Mouse (Mus musculus): ENCODE results near the gene Zfp941.
A peak's percentile ranks its signal among the peaks of the same experiment; 100 is the strongest.

Gene Zfp941

GRCm38 (mm10) chr7:140821653-140822329 lies at the start of gene Zfp941:
Zfp941 (minus strand) TSS chr7:140822178.
- peak; percentile 72 for DNase-seq

GRCm38 (mm10) chr7:140864761-140865160 lies 42.8 kb upstream of the Zfp941 start:
- DNase-seq = no peak

GRCm38 (mm10) chr7:140860728-140861127 lies 38.8 kb upstream of the Zfp941 start:
- no peak for DNase-seq

GRCm38 (mm10) chr7:140859997-140860396 lies 38.0 kb upstream of the Zfp941 start:
- DNase-seq = no peak

GRCm38 (mm10) chr7:140858746-140859145 lies 36.8 kb upstream of the Zfp941 start:
- DNase-seq = no peak

- DNase-seq = no peak
Measured at GRCm38 (mm10) chr7:140857550-140858505, 35.9 kb upstream of the Zfp941 start, which contains the start of gene Bet1l. Bet1l (minus strand) TSS chr7:140857577.

GRCm38 (mm10) chr7:140856785-140857549 lies 35.0 kb upstream of the Zfp941 start, which contains the start of gene Ric8a:
Ric8a (plus strand) TSS chr7:140856957.
- DNase-seq = peak; percentile 82

- DNase-seq = peak; percentile 76
Measured at GRCm38 (mm10) chr7:140855860-140856784, 34.1 kb upstream of the Zfp941 start, which contains the start of gene Gm45785. Gm45785 (minus strand) TSS chr7:140856331.

GRCm38 (mm10) chr7:140855181-140855580 lies 33.2 kb upstream of the Zfp941 start:
- DNase-seq = no peak

GRCm38 (mm10) chr7:140854483-140854882 lies 32.5 kb upstream of the Zfp941 start:
- DNase-seq = no peak

- DNase-seq = no peak
Measured at GRCm38 (mm10) chr7:140853386-140853785, 31.4 kb upstream of the Zfp941 start.

GRCm38 (mm10) chr7:140851916-140852315 lies 29.9 kb upstream of the Zfp941 start:
- DNase-seq = no peak

- no peak for DNase-seq
Measured at GRCm38 (mm10) chr7:140848591-140848990, 26.6 kb upstream of the Zfp941 start.

GRCm38 (mm10) chr7:140847755-140848580 lies 26.0 kb upstream of the Zfp941 start, which contains the start of gene Odf3:
Odf3 (plus strand) TSS chr7:140847805.
- peak; percentile 56 for DNase-seq

- no peak for DNase-seq
Measured at GRCm38 (mm10) chr7:140846676-140847075, 24.7 kb upstream of the Zfp941 start.

- no peak for DNase-seq
Measured at GRCm38 (mm10) chr7:140845683-140846082, 23.7 kb upstream of the Zfp941 start.

- DNase-seq = peak; percentile 96
Measured at GRCm38 (mm10) chr7:140844905-140845665, 23.1 kb upstream of the Zfp941 start, which contains the start of gene Scgb1c1. Scgb1c1 (plus strand) TSS chr7:140845547.

- no peak for DNase-seq
Measured at GRCm38 (mm10) chr7:140843806-140844205, 21.8 kb upstream of the Zfp941 start.
